Mouse (Mus musculus) B cell, adult 2 months (primary cell): ENCODE measurements around the gene Prpf38b.

Experiments used
- DNase-seq, 2 experiments: peaks; one replicate each; pipeline ENCODE4 v3.0.0; 2022

Prpf38b gene

DNA sequence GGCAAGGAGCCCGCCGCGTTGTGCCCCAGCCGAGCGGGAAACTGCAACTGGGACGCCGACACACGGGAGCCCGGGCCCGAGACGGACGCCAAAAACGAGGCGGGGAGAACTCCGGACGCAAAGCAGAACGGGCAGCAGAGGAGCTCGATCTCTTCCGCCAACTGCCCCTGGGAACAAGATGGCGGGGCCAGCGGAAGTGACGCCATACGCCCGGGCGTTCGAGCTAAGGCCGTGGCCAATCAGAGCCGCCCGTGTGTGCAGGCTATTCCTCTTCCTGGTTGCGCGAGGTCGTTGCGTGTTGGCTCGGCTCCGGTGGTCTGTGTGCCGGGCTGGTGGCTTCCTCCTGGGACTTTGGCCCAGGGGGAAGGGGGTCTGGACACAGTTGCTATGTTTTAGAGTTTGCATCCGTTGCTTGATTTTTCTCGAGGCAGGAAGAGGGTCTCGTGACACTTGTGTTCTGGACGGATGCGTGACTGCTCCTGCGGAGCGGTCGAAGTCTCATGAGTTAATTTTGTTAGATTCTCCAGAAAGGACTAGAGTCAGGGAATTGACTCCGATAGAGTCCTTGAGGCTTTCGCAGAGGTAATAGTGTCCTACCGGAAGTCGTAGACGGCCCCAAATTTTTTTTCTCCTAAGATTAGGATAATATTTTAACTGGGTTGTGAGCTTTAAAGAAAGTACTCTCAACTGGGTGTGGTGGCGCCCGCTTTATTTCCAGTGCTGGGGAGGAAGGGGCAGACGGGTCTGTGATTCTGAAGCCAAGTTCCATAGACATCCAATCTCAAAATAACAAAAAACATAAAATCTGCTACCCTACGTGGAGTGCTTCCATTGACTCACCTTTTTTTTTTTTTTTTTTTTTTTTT, at the start of gene Prpf38b:
Gene Prpf38b, minus strand, starts transcription at position 180 of the 866 bp plus-strand sequence.
- DNase-seq, result peak; percentile 96

GRCm38 (mm10) chr3:108961226-108961625, 49.7 kb upstream of the Prpf38b start:
- DNase-seq, result no peak

- no peak for DNase-seq
These were observed 48.3 kb upstream of the Prpf38b start for GRCm38 (mm10) chr3:108959680-108960295.

- DNase-seq, result no peak
These were observed 46.4 kb upstream of the Prpf38b start for GRCm38 (mm10) chr3:108957976-108958375.

- no peak for DNase-seq
These were observed 29.5 kb upstream of the Prpf38b start for GRCm38 (mm10) chr3:108940996-108941395.

GRCm38 (mm10) chr3:108940001-108940633, 28.6 kb upstream of the Prpf38b start, which contains the start of gene Gm9857:
Gene Gm9857, minus strand, starts transcription at chr3:108940445.
- no peak for DNase-seq

- DNase-seq, result no peak
These were observed 28.0 kb upstream of the Prpf38b start, which contains the start of gene Henmt1 for GRCm38 (mm10) chr3:108939573-108939972. Gene Henmt1, plus strand, starts transcription at chr3:108939873.

DNA sequence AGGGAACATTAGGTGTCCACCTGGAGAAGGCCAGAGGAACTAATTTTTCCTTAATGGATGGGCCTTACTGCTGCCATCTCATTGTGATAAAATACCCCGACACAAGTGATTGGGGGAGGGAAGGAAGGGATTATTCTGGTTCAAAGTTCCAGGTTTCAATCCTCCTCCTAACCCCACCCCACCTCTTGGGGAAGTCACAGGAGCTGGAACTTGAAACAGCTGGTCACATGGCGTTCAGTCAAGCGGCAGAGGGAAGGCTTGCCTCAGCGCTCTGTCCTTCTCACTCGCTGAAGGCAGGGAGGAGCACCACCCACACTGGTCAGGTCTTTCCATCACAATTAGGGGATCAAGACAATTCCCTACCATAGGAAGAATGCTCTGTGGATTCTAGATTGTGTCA, 27.2 kb upstream of the Prpf38b start:
- DNase-seq, result no peak

DNA sequence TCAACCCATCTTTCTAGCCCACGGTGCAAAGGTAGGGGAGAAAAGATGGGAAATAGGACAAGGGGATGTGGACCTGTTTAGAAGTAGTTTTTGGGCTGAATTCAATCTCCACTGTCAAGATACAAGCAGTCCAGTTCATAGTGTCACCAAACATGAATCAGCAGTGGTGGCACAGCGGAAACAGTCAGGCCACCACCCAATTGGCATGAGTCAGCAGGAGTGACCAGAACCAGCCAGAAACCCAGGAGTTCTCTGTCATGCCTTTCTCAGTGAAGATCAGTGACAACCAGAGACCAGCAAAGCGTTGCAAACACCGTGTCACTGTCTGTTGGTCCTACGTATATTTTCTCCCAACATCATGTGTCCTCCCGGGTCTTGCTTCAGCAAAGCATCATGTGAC, 22.0 kb upstream of the Prpf38b start:
- DNase-seq, result no peak

GRCm38 (mm10) chr3:108926308-108926707, 14.8 kb upstream of the Prpf38b start:
- no peak for DNase-seq

DNA sequence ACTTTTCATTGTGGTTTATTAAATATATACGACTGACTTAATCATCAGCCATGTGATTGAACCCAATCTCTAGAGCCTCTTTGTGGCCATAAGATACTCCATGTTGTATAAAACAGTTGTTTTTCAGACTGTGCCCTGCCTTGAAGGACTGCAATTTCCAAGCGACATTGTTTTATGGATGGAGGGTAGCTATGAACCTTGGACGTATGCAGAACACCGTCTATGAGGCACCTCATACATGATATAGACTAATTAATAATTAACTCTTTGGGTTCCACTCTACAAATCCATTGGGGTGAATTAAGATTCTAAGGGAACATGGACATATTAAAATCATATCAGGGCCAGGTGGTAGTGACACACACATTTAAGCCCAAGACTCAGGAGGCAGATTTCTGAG, 14.2 kb upstream of the Prpf38b start:
- DNase-seq, result no peak

DNA sequence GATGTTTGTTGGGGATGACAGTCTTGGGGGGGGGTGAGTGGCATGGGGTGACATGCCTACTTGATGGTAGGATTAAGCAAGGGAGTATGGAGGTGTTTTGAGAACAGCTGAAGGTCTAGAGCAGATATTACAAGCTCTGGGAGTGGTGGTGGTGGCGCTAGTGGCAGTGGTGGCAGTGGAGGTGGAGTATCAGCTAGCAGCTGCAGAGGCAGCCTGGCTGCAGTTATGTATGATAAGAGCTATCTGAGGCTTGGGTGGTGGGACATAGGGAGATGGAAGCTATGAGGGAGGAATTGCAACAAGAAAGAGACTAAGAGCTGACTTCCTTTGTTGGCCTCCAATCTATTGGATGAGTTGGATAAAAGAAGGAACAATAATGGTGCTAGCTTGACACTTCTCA, 10.3 kb upstream of the Prpf38b start:
- DNase-seq, result no peak

DNA sequence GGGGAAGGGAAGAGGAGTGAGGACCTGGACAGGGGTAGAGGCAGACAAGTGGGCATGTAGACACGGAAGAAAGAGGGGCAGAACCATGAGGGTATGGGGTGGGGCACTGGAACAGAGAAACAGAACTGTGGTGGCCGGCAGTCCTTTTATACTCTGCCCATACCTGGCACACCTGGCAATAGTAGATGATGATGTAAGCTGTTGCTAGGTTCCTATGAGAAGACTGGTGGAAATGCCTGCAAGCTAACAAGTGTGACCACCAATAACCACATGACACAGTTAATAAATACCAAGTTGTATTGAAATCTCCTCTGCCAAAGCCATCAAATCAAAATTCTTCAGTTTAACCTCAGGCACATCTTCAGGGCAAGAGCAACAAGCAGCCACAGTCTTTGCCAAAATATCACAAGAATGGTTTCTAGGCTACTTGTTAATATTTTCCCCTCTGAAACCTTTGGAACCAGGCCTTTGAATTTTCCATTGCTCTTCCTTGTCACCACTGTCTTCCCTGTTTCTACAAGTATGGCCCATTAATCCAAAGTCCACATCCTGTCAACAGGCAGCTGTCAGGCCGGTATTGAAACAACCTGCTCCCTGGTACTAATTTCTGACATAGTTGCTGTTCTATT, 9.0 kb upstream of the Prpf38b start:
- DNase-seq, result no peak

DNA sequence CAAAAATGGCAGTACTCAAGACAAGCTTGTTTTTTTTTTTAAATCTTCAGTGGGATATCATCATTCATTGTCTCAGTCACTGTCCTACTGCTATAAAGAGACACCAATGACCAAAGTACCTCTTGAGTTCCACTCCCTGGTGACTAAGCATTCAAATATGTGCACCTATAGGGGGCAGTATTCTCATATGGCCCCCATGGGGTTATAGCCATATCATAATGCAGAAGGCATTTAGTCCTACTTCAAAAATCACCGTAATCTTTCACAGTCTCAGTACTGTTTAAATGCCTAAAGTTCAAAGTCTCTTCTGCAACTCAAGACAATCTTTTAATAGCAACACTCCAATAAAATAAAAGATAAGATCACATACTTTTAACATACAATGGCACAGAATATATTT, 7.3 kb upstream of the Prpf38b start:
- no peak for DNase-seq

GRCm38 (mm10) chr3:108917986-108918385, 6.5 kb upstream of the Prpf38b start:
- no peak for DNase-seq

DNA sequence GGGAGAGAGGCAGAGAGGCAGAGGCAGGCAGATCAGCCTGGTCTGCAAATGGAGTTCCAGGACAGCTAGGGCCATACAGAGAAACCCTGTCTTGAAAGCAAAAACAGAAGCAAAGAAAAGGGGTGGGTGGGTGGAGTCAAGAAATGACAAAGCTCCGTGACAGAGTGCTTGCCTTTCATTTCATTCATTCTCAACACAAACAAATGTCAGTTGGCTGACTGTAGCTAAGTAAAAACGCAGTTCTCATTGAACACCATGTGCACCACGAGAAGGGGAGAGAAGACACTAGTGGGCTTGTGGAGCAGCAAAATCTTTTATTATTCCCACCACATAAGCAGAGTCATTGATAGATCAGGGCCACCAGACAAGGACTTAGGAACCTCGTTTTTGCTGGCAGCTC, 5.3 kb upstream of the Prpf38b start:
- no peak for DNase-seq

GRCm38 (mm10) chr3:108915999-108916398, 4.5 kb upstream of the Prpf38b start:
- DNase-seq, result no peak

GRCm38 (mm10) chr3:108911081-108911547, 413 bp downstream of the Prpf38b start:
- DNase-seq, result peak; percentile 85 to 88

- peak; percentile 40 to 50 for DNase-seq
These were observed 1.0 kb downstream of the Prpf38b start for GRCm38 (mm10) chr3:108910303-108911080.

DNA sequence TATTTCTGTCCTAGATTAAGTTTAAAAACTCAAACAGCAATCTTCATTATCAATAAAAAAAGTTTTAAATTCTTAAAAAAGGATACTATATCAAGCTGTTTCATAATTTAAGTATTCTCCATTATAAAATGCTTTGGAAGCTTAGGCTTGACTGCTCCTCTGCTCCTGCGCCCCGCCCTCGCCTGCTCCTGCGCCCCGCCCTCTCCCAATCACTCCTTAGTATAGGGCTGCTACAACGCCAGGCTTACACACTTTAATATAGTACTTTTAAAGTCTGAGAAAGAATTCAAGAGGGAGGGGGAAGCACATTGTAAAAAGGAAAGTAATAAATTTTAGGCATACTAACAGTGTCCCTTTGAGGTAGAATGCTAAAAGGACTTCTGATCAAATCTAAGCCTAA, 8.6 kb downstream of the Prpf38b start:
- DNase-seq, result no peak

- DNase-seq, result peak; percentile 43 to 57
These were observed 9.5 kb downstream of the Prpf38b start for GRCm38 (mm10) chr3:108902038-108902437.

- DNase-seq, result no peak
These were observed 10.8 kb downstream of the Prpf38b start for GRCm38 (mm10) chr3:108900681-108901080.
